Mouse (Mus musculus) liver, adult 2 months (tissue): ENCODE data around the gene Zfy2. TPM values are rescaled to one million over a fixed set of nuclear protein-coding genes. Genes with fewer than 3 reads are reported as not detected.

Experiments
- DNase-seq: peaks from one replicate; pipeline ENCODE4 v3.0.0-alpha.2; 2011; ENCODE audit warnings: low read depth, low spot score; ENCODE audit errors: extremely low read depth
- H3K27ac ChIP-seq: fragments of 200-500 bp; replicated peaks from 2 replicates; pipeline ENCODE4 v1.5.1; 2012; ENCODE audit warnings: low read depth, mild to moderate bottlenecking, control low read depth, inconsistent platforms, low read length; ENCODE audit not compliant: insufficient read depth
- H3K27me3 ChIP-seq: fragments of 200-500 bp; 2 replicates; pipeline ENCODE4 v1.6.1; 2012; ENCODE audit warnings: mild to moderate bottlenecking, moderate library complexity, low read length, inconsistent platforms; ENCODE audit not compliant: control insufficient read depth, insufficient read depth
- H3K36me3 ChIP-seq: fragments of 200-500 bp; 2 replicates; pipeline ENCODE4 v1.6.1; 2012; ENCODE audit warnings: low read length, inconsistent platforms; ENCODE audit not compliant: control insufficient read depth, insufficient read depth
- H3K4me1 ChIP-seq: fragments of 200-500 bp; 2 replicates; pipeline ENCODE4 v1.6.1; 2011; ENCODE audit warnings: low read length; ENCODE audit not compliant: control insufficient read depth, insufficient read depth
- H3K4me3 ChIP-seq: fragments of 200-500 bp; 2 replicates; pipeline ENCODE4 v1.5.1; 2011; ENCODE audit warnings: low read depth, mild to moderate bottlenecking, control low read depth, low read length, moderate library complexity; ENCODE audit not compliant: insufficient read depth
- H3K79me2 ChIP-seq: fragments of 200-500 bp; 2 replicates; pipeline ENCODE4 v1.6.1; 2012; ENCODE audit warnings: inconsistent platforms, mild to moderate bottlenecking, low read length, moderate library complexity; ENCODE audit not compliant: control insufficient read depth, insufficient read depth
- H3K9ac ChIP-seq: fragments of 200-500 bp; 2 replicates; pipeline ENCODE4 v1.6.1; 2012; ENCODE audit warnings: low read depth, mild to moderate bottlenecking, control low read depth, inconsistent platforms, low read length
- CTCF ChIP-seq: fragments of 200-500 bp; IDR thresholded peaks from 2 replicates; pipeline ENCODE4 v1.5.1; 2011; ENCODE audit warnings: low read depth, low read length, control low read depth
- POLR2A ChIP-seq: fragments of 200-500 bp; IDR thresholded peaks from 2 replicates; pipeline ENCODE4 v1.6.1; 2011; ENCODE audit warnings: low read length, control low read depth; ENCODE audit not compliant: insufficient read depth; ENCODE audit errors: extremely low read depth
- WGBS: fragments of 180-500 bp; shearing (Covaris S2); methylation state at CpG from one replicate; pipeline ENCODE4 v1.1.7; 2018; 5-methylcytosine and 5-hydroxymethylcytosine counted together
- polyA plus RNA-seq: library from polyadenylated mRNA; depleted of rRNA; stranded (reverse); fragments of >200 nt; gene quantifications from 2 replicates; pipeline ENCODE4 v1.2.3, GENCODE M21; 2012; rRNA removed
- total RNA-seq: library from RNA; depleted of rRNA; stranded (reverse); fragments of >200 nt; gene quantifications from 2 replicates; pipeline ENCODE4 v1.2.3, GENCODE M21; 2014; rRNA removed

Zfy2 gene
- not detected in 2 replicates for total RNA-seq
- not detected in 2 replicates for polyA plus RNA-seq

DNA sequence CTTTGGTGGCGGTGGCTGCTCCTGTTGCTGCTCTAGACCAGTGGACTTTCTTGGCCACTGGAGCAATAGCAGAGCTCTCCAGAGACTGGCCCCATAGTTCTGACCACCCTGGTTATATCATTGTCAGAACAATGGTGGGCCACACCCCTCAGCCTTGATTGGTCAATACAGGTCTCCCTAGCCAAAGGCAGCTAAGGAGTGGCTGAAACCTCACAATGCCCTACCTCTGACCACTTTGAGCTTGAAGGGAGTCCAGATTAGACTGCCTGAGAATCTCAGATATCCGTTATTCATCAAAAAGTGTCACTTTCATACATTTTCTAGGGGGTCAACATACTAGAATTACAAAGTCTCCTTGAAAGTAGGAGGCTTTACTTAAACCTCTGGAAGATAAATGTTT lies at the start of gene Zfy2:
Gene Zfy2 (minus strand): TSS at position 101 of the 400 bp plus-strand sequence.
- Histone ChIP-seq H3K27ac (no peak within 1 kb of the TSS), H3K9ac (no peak within 1 kb of the TSS), H3K79me2 (no peaks in the 10 kb centered on the region), H3K36me3 (no peaks in the 10 kb centered on the region), H3K27me3 (no peaks in the 10 kb centered on the region), H3K4me3 (no peak within 1 kb of the TSS), H3K4me1 (no peaks in the 10 kb centered on the region)
- TF ChIP-seq POLR2A (no peak), CTCF (no peak)
- no peak for DNase-seq
- WGBS, result 63% methylated on average over 2 of the region's 2 CpGs
